Comparison of ENCODE assay signal across 22 mouse cellular contexts in genomic region chr2:101284886-101285285, GRCm38 (mm10).
"Had no signal": no experiment of that assay in that cellular context is flagged by ENCODE, and none has a peak within 500 bp of the region (broad histone marks: within the 10 kb centered on the region; RNA-seq: fewer than 3 reads in every experiment).

No protein-coding gene starts in this region.

- DNase-seq: heart, postnatal 10 days; heart, postnatal 14 days; heart, postnatal 36 days; heart, postnatal 4 days; kidney, adult 11 months; kidney, adult 18-20 months; kidney, adult 2 months; kidney, adult 8-10 months; kidney, adult 9 months; kidney, postnatal 10 days; kidney, postnatal 14 days; kidney, postnatal 25 days; kidney, postnatal 36 days; kidney, postnatal 4 days; layer of hippocampus, adult 9-11 months; layer of hippocampus, postnatal 36 days had no signal

- ATAC-seq: hindbrain, embryonic 16.5 days; hindbrain, postnatal 0 days; inflammation-experienced regulatory T-cells, adult 6 months; intestine, embryonic 15.5 days; intestine, embryonic 16.5 days; intestine, postnatal 0 days had no signal
